Mouse (Mus musculus) adrenal gland (tissue): ENCODE measurements at regions not wholly inside any gene's neighbourhood (a gene's known extent, or its start where the extent isn't known, plus 50 kb on each side); places are given as distances from the start of the nearest gene placed in this dataset.

Source experiments
- intact Hi-C: fragments of 180-260 bp; cut with DNase I; formaldehyde crosslinking; loops from one replicate; pipeline ENCODE4 v1.15.1; 2025

DNA sequence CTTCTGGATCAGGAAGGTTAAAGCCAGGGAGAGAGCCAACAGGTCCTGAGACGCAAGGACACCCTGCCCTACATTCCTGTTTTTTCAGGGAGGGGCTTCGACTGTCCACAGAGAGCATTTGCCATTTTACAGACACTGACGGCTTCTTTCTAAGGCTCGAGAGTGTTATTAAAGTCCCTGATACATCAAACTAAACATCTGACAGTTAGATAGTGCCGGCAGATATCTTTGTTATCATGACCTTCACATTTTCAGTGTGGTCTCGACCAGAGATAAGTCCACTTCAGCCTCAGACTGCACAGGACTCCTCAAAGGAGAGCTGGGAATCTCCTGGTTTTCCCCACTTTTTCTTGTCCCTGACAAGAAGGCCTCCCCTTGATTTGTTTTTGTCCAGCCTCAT is 229.9 kb upstream of the Cited2 start:
- intact Hi-C loops: no loop called here

DNA sequence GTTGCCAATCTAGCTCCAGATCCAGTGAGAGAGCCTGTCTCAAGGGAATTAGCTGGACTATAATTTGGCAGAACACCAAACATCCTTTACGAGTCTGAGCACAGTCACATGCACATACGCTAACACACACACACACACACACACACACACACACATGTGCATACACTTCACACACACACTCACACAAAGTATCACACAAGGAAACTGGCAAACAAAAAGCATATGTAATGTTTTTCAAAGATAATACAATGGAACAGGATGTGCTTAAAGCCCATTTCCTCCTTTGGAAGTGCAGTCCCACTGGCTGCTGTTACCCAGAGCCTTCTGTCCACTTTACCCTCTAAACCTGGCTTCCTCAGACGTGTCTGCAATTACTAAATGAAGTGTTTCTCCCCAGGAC is 226.2 kb upstream of the Cited2 start:
- intact Hi-C loops: no loop called here

DNA sequence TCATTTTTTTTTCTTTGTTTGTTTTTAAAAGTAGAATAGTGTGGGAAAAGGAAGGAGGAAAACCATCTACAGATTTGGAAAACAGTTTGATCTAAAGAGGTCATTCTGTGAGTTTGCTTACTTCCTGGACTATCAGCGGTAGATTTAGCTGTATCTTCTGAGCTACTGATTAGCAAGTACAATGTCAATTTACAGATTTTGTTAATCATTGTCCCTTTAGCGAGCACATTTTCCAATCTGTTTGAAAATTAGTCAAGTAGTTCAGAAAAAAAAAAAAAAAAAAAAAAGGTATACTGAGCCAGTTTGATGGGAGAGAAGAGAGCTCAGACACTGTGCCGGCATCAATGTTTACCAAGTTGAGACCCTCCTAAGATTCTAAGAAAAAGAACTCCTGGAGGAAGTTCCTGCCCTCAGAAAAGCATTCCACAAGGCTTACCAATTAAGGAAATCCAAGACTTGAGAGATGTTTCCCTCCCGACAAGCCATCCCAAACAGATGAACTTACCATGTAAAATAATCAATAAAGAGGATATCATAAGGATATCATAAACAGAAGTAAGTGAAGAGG is 212.3 kb upstream of the Cited2 start:
- intact Hi-C loops: no loop called here

DNA sequence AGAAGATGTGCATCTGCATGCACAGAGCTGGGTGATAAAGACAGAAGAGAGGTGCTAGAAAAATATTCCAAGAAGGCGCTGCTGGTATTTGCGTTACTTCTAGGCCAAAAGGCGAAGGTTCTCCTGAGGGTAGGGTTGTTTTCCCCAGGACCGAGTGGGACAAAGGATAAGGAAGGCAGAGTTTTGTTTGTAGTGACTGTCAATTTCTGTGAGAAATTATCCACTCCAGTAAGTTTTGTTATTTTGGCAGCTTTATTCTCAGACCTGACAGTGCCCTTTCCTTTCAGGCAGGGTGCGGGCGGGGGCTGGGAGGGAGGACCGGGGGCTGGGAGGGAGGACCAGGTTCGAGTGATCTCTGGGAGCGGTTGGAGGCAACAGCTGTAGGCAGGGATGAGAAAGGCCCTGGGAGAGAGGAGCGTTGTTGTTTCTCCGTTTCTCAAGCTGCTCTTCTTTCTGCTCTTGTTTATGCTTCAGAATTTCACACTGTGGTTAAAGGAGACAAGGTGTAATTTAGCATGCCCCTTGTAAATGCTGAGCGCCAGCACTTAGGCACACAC is 211.2 kb upstream of the Cited2 start:
- intact Hi-C loops: no loop called here

DNA sequence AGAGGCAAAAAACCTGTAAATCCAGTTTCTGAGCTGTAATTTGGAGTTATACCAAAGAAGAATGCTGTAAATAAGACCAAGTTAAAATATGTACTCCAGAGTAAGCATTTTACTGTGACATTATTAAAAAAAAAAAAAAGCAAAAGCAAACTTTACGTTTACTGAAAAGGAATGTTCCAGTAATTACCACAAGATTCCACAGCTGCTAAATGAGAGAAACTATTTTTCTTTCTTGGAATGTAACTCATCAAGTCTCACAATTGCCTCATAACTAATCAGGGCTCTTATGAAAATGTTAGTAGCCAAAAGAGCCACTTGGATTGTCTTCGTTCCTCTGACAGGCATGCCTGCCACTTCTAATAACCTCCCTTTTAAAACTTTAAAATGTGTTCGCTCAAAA is 210.5 kb upstream of the Cited2 start:
- intact Hi-C loops: no loop called here

DNA sequence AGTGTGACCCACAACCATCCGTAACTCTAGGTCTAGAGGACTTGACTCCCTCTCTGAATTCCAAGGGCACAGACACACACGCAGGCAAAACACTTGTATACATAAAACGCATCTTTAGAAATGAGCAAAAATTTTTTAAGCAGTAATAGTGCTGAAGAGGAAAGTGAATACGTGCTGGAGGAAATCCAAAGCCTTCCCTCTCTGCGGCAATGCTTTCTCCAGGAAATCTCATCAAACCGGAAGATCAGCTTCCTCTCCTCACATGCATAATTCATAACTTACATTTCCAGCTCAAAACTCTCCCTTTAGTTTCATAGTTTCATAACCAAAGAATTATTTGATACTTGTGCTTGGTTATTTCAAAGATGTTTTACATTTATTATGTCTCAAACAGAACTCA is 209.3 kb upstream of the Cited2 start:
- intact Hi-C loops: no loop called here

DNA sequence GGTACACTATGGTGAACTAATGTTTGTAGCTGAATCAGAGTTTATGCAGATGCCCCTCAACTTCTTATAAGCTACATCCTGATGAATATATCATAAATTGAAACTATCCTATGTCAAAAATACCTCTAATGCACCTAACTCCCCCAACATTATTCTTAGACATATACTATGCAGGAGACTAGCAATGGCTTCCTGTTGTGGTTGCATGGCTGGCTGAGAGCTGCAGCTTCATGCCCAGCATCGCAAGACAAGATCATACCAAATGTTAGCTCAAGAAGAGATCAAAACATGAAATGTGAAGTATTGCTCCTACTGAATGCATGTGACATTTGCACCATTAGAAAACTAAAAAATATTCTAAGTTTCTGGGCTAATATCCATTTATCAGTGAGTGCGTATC is 206.9 kb upstream of the Cited2 start:
- intact Hi-C loops: no loop called here

DNA sequence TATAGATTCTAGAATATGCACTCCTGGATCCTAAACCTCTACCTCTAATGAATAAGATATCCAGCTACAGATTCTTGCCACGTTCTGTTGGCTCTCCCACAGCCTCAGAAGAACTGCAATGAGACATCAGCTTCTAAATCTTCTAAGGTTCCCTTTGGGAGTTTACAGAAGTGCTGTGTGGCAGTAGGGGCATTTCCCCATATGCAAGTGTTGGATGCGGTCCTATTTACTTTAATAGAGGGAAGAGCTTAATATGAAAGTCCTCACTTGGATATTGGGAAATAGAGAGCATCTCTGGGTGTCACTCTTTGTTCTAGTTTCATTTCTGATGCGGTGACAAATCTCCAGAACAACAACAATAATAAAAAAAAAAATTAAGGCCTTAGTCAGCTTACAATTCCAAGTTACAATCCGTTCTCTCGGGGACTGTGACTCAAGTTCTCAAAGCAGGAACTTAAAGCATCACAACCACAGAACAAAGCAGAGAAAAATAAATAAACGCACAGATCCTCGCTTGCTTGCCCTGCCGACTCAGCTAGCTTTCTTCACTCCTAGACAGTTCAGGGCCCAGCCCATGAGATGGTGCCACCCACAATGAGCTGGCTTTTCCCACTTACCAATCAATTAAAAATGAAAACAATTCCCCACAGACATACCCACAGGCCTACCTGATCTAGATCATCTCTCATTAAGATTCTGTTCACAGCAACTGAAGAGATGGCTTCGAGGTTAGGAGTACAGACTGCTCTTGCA is 204.4 kb upstream of the Cited2 start:
- intact Hi-C loops: no loop called here

DNA sequence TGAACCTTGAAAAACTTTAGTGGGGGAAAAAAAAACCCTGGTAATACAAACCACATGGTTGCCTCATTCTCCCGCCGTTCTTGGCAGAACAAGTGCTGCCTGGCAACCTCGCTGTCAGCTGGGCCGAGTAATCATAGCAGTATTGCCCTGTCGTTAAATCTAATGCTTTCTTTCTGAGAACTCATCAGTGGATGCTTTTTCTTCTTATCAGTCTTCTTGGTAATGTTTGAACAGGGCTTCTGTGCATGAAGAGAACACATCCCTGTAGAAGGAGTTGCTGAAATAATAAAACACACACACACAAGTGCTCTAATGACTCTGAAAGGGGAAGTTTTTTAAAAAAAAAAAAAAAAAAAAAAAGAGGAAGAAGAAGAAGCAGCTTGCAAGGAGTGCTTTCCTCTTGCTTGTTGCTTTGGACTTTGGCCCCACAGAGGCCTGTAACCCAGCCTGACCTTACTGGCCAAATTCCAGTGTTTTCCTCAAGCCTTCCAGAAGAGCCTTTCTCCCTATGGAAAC is 200.9 kb upstream of the Cited2 start:
- intact Hi-C loops: no loop called here

DNA sequence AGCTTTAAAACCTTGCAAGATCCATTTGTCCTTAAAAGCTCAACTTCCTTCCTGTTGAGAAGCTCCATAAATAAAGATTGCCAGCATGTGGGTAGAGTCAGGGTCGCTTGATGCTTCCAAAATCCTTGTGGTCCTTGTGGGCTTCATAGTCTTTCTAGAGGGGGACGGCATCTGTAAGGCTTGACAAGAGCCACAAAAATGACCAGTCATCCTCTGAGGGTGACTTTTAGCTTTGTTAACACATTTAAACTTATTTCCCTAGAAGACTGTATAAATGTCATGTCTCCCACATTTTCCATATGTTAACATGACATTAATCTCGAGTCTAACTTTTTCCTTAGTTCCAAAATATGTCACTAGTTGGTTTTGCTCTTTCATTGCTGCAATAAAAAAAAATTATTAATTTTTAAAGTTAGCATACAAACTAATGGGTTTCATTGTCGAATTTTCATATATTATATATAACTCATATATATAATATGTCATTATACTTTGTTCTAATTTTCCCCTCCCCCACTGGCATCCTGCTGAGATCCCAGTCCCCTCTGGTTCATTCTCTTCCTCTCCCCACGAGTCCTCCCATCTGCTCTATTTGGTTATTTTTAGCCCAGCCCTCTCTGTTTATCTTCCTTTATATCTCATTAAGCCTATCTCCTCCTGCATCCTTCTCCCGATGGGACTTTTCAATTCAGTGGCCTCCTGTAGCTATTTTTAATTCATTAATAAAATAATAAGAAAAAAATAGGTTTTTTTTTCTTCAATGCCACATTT is 199.3 kb upstream of the Cited2 start:
- intact Hi-C loops: no loop called here

DNA sequence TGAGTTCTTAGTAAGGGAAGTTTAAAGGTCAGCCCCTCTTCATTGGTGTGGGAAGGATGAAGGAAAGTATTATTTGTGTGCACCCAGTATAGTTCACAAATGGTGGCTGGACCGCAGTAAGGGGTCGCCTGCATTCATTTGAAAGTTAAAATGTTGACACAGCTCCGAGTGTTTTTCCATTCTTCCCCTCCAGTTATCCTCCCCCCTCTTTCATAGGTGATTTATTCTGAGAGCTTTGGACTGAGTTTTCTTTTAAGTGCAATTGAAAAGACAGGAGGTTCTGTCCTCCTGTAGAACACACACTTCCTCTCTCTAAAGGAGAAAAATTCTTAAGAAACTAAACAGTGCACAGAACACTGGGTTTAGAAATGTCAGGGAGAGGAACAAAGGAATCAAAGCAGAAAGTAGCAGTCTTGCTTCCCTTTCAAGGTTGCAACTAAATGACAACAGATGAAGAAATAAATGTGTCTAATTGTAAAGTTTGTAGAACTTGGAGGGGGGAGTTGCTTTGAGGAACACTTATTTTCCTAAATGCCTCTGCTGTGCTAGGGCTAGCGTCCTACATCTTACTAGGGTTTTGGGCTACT is 195.8 kb upstream of the Cited2 start:
- intact Hi-C loops: no loop called here

DNA sequence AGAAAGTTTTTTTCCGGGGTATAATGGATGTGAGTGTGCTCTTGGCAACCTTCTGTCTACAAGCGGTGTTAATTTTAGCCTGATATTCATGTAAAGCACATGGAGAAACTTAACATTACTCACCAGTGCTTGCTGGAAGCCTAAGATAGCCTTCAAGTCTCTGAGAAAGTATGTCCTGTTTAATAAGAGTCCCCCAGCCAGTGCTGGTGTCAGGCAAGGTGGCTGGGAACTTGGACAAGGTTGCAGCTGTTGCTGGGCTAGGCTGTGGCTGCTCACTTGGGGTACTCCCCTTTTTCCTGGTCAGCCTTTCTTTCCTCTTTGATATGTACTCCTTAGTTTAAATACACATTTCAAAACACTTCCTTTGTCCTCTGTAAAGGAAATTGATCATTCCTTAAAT is 194.9 kb upstream of the Cited2 start:
- intact Hi-C loops: no loop called here

DNA sequence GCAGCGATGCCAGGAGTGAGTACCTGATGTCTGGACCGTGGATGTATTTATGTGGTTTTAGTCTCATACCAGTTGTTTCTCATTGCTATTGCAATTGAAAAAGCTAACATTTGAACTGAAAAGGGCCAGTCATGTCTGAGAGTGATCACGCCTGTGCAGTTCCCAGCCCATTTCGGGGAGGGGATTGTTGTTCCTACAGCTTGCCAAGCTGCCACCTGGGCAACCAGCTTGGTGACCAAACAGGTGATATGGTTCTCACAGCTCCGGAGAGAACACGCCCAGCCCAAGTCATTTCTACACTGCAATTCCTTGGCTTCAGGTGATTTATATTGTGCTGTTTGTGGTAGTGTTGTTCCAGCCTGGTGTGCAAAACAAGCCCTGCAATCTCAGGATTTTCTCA is 194.2 kb upstream of the Cited2 start:
- intact Hi-C loops: no loop called here

DNA sequence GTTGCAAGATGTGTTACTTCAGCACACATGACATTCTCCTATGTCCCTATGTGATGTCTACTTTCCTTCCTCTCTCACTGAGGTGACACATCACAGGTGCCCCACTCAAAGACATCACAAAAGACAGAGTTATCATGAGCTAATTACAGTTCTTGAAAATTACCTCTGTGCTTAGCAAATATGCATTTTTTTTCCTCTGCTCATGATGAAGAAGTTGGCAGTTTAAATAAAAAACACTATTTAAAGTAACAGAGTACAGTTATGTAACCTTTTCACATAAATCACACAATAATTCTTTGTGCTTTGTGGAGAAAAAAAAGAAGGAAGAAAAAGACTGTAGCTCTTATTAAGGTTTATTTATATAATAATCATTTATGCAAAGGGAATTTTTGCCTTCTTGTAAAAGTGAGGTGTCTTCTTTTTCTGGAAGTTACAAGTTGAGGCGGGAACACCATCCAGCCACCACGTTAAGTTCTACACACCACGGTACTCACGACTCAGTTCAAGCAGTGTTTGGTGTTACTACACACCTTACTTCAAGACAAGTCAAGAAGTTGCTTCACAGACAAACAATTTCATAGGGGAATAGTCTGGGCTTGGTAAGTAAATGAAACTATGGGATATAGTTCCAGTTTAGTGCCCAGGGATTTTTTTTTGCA is 193.0 kb upstream of the Cited2 start:
- intact Hi-C loops: no loop called here

DNA sequence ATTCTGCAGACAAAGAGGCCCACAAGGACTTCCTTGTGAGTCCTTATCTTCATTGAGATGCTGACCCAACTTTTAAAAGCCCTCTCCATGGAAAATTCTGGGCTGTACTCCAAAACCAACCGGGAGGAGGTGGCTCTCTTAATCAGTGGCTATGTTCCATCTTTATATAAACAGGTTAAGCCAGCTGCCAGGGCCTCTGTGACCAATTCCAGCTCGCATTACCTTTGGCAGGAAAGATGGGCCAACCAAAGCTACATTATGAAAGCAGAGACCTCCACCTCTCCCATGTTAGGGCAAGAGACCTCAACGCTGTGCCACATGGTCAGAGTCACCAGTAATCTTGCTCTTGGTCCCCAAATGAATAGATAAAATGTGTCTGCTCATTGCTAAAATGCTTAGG is 192.0 kb upstream of the Cited2 start:
- intact Hi-C loops: no loop called here

DNA sequence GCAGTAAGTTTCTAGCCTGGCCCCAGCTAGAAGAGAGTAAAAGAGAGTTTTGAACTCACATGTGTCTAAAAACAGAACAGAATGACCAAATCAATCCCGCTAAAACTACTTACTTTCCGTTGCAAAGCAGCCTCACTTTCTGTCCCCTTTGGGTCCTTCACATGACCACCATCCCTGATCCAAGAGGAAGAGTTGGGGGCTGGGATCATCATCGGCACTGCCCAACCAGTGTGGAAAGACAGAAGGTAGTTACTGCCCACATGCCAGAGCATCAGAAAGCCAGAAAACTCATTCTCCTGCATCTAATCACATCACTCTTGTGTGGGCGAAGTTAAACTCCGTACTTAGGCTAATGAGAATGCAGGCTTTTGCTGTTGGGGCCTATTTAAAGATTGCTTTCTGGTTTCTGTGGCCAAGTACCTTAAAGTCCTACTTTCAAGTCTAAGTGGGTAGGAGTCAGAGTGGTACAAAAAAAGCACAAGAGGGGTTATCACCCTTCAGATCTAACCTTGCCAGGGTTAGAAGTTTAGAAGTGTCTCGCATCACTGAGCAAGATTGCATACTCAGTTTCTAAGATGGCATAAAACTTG is 184.0 kb upstream of the Cited2 start:
- intact Hi-C loops: no loop called here

DNA sequence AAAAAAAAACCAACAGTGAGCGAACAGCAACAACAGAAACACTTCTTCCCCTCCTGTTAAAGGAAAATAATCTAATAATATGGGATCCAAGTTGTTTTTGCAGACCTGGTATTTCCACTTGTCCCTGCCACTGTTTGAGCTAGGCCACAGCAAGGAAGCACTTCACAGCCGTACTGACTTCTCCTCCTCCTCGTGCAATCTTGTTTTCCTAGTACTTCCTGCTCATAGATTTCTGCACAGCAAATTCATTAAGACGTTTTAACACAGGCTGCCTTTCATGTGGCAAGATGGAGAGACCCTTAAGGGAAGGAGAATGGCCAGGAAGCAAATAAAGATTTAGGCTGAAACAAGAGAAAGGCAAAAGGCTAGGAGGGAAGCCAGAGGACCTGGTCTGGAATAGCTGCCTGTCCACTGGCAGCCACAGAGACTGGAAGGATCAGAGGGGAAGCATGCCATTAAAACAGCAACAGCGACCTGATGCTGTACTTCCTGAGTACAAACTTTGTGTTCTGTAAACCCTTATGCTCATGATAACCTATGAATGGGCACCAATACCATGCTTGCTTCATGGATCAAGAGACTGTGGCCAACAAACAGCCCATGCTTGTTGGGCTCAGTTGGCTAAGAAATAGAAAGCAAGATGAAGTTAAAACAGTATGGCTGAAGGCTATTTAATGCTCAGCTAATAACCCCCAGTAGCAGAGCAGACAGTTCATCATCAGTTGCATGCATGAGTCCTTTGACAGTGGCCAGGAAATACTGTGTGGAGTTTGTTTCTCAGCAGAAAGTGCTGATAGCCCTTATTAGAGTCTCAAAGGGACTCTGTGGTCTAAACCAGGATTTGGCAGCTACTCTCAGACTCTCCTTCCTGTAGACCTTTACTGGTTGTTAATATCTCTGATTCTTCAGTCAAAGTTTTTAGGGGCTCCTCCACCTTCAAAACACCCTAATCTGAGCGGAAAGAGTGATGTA is 182.3 kb upstream of the Cited2 start:
- intact Hi-C loops: no loop called here

DNA sequence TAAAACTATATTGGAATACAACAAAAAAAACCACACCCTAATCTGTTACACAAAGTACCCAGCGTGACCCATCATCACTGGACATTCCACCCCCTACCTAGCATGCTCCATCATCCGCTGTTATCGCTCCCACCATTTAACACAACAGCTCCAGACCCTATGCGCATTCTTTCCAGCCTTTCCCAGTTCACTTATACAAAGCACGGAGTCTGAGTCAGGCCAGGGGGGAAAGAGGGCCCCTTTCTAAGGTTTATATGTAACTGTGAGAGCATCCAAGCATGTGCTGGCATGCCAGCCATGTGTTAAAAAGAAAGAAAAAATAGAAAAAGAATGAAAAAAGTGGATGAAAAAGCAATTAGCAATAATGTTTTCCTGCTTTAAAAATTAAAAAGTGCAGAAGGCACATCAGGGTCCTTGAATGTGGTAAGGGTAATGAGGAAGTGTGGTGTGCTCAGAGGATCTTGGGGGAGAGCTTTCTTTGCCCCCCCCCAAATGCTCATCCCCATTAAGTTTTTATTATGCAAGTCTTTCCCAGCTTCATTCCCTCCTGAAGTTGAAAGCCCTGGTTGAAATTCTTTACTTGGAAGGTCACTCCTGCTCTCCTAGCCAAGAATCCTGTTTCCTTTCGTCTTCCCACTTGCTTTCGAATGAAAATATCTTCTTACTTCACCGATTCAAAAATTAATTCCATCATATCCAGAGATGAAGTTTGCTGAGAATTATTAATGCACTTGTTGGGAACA is 180.7 kb upstream of the Cited2 start:
- intact Hi-C loops: no loop called here

DNA sequence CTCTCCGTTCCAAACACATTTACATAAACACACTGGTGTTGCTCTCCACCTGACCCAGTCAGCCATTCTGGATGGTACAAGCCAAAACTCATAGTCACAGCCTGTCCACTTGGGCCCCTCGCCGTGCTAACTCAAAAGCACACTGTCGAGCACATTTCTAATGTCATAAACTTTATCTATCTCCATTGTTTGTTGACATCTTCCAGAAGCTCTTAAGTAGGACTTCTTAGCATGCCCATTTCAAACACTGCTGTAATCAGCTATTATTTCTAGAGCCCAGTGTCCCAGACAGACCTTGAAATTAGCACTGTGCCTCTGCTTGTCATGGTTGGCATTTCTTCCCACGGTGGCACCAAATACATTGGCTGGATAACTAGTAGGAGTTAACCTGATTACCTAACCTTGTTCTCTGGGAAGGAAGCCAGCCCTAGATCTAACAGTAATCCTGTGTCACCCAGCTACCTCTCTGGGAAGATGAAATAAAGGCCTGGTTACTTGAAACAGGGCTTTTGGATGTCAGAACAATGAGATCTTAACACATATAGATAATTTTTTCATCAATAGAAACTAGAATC is 180.1 kb upstream of the Cited2 start:
- intact Hi-C loops: no loop called here
